Mouse (Mus musculus) limb, embryonic 11.5 days (tissue): ENCODE results near the gene Josd2. TPM values are rescaled to one million over a fixed set of nuclear protein-coding genes. Genes with fewer than 3 reads are reported as not detected.

Source experiments
- ATAC-seq: fragments of 200-750 bp; cut with Nextera tagmentation; 2 replicates; pipeline ENCODE4 v1.8.0; 2017; ENCODE audit warnings: low read depth; ENCODE audit not compliant: insufficient number of reproducible peaks, low FRiP score, low TSS enrichment
- DNase-seq: peaks from one replicate; pipeline ENCODE4 v3.0.0-alpha.2; 2015; ENCODE audit warnings: low spot score
- H3K27ac ChIP-seq: fragments of 300-500 bp; sonication (generic); replicated peaks from 2 replicates; pipeline ENCODE4 v1.5.1; 2014; ENCODE audit warnings: low read depth, mild to moderate bottlenecking, low read length
- H3K27me3 ChIP-seq: fragments of 300-500 bp; sonication (generic); 2 replicates; pipeline ENCODE4 v1.6.1; 2014; ENCODE audit warnings: mild to moderate bottlenecking, low read length, mixed read lengths; ENCODE audit not compliant: control insufficient read depth, insufficient read depth
- H3K36me3 ChIP-seq: fragments of 300-500 bp; sonication (generic); 2 replicates; pipeline ENCODE4 v1.6.1; 2014; ENCODE audit warnings: mild to moderate bottlenecking, low read length, moderate library complexity, mixed read lengths; ENCODE audit not compliant: control insufficient read depth, insufficient read depth
- H3K4me1 ChIP-seq: fragments of 300-500 bp; sonication (generic); 2 replicates; pipeline ENCODE4 v1.6.1; 2014; ENCODE audit warnings: low read length, mixed read lengths; ENCODE audit not compliant: control insufficient read depth, insufficient read depth
- H3K4me2 ChIP-seq: fragments of 300-500 bp; sonication (generic); 2 replicates; pipeline ENCODE4 v1.6.1; 2014; ENCODE audit warnings: low read depth, mild to moderate bottlenecking, moderate library complexity; ENCODE audit not compliant: severe bottlenecking
- H3K4me3 ChIP-seq: fragments of 300-500 bp; sonication (generic); 2 replicates; pipeline ENCODE4 v1.5.1; 2014; ENCODE audit warnings: low read depth, low read length
- H3K9ac ChIP-seq: fragments of 300-500 bp; sonication (generic); 2 replicates; pipeline ENCODE4 v1.6.1; 2014; ENCODE audit warnings: mild to moderate bottlenecking, low read length
- H3K9me3 ChIP-seq: fragments of 300-500 bp; sonication (generic); 2 replicates; pipeline ENCODE4 v1.6.1; 2016; ENCODE audit warnings: low read length; ENCODE audit not compliant: control insufficient read depth
- WGBS: fragments of 180-500 bp; shearing (Covaris S2); extraction: QIAGEN DNeasy Blood & Tissue Kit; methylation state at CpG from one replicate; pipeline ENCODE4 v1.1.7; 2014; 5-methylcytosine and 5-hydroxymethylcytosine counted together
- polyA plus RNA-seq: library from polyadenylated mRNA; unstranded; fragments of >200 nt; fragmentation: Nextera tagmentation; extraction: Ambion mirVana; gene quantifications from 2 replicates; pipeline ENCODE4 v1.2.1, GENCODE M21; 2014

The Josd2 gene
- polyA plus RNA-seq, 1 experiment from 2014 or later: 65.4 TPM

DNA sequence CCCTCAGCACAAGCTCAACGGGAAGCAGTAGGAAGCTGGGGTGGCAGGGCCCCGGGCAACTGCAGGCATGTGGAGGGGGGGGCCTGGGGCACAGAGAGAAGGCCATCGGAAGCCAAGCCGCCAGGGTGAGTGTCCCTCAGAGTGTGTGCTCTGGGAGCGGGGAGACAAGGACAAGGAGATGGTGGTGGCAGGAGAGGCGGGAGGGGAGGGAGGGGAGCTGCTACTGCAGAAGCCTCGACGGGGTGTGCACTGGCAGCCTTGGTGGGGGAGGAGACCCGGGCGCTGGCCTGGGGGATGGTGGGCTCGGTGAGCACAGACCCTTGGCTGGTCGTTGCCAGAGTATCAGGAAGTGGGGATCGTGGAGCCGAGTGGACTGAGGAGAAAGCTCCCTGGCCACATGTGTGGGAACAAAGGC is 25.4 kb upstream of the Josd2 start:
- DNase-seq (peak; percentile 53), ATAC-seq (no peak)
- H3K4me1 ChIP-seq: peaks cover 13% of the 10 kb centered on the region
- peak overlapping the region; percentile 19 for H3K4me3 ChIP-seq
- no peaks in the 10 kb centered on the region for H3K36me3 ChIP-seq
- WGBS: 2% methylated on average over 14 of the region's 14 CpGs
- H3K27me3 ChIP-seq: peaks cover 82% of the 10 kb centered on the region
- H3K27ac ChIP-seq: no peak overlapping the region
- H3K4me2 ChIP-seq: peak overlapping the region; percentile 41
- no peaks in the 10 kb centered on the region for H3K9me3 ChIP-seq
- H3K9ac ChIP-seq: peak overlapping the region; percentile 40; the same call in 1 of the 2 replicates

DNA sequence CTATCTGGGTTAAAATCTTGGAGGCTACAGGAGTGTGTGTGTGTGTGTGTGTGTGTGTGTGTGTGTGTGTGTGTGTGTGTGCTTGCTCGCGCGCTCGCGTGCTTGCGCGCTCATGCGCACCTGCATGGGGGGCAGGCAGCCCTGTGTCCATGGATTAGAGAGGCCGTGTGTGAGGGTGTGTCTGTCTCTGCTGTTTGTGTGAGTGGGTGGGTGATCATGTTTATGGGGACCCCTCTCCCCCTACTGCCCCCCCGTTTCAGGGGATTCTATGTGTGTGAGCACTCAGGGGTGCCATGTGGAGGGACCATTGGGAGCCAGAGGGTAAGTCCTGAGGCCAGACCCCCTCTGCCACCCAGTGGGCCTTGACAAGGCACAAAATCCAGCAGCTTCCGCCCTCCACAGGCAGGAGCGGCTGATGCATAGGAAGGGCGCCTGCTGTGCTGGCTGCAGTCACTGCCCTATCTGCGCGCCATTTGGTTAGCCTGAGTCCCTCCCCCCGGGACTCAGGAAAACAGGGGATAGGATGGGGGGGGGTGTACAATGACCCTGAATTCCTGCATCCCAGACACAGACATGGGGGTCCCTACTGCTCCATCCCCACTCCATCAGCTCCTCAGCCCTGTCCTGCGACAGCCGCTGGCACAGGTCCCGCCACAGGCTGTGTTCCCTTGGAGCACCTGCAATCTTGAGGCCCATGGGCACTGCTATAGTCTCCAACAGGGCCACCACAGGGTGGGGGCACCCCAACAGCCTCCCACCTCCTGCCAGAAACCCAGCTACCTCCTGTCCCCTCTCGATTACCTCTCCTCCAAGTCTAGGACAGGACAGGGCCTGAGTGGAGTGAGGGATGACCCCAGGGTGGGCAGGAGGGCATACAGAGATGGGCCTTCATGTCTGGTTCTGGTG is 24.3 kb upstream of the Josd2 start:
- Histone ChIP-seq H3K27ac (no peak overlapping the region), H3K4me2 (peak overlapping the region; percentile 41), H3K27me3 (peaks cover 82% of the 10 kb centered on the region), H3K4me3 (peak overlapping the region; percentile 10; the same call in 1 of the 2 replicates), H3K4me1 (peaks cover 13% of the 10 kb centered on the region), H3K9ac (no peak overlapping the region), H3K9me3 (no peaks in the 10 kb centered on the region), H3K36me3 (no peaks in the 10 kb centered on the region)
- DNase-seq (no peak), ATAC-seq (0 out of 2 replicates have a peak, but pooled peaks have one; percentile 11)
- 5% methylated on average over 20 of the region's 20 CpGs for WGBS

DNA sequence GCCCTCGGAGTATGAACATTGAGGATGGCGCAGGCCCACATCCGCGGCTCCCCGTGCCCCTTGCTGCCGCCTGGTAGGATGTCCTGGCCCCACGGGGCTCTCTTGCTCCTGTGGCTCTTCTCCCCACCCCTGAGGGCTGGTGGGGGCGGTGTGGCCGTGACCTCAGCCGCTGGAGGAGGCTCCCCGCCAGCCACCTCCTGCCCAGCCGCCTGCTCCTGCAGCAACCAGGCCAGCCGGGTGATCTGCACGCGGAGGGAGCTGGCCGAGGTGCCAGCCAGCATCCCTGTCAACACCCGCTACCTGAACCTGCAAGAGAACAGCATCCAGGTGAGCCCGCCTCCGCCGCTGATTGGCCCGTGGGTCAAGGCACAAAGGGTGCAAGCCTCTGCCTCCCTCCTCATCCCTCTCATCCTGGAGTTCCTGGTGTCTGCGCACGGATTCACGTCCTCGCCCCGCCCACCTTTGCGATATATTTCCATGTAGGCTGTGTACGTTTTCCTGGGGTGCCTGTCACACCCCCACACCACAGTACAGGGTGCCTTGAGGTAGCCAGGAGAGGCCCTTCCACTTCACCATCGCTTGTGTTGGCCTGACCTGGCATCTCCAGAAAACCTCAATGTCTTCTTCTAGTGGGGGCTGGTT is 22.8 kb upstream of the Josd2 start:
- Histone ChIP-seq H3K27ac (no peak overlapping the region), H3K4me3 (no peak overlapping the region)

DNA sequence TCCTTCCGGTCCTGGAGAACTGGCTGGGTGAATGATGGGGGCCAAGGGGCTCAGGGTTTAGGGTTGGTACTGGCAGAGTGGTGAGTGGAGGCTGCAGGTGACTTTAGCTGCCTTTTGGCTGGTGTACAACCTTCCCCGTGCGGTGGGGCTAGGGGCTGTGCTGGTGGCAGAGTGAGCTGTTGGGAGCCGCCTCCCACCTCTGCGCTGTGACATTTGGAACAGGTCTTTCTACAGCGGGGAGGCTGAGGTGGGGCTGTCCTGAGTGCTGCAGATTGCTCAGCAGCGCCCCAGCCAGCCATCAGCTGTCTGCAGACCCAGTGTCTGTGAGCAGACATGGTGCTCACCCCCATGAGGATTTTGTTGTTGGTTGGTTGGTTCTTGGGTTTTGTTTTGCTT is 22.3 kb upstream of the Josd2 start:
- no peak overlapping the region for H3K27ac ChIP-seq
- no peaks in the 10 kb centered on the region for H3K9me3 ChIP-seq
- no peak overlapping the region for H3K4me2 ChIP-seq
- ATAC-seq (no peak), DNase-seq (no peak)
- peaks cover 13% of the 10 kb centered on the region for H3K4me1 ChIP-seq
- no peak overlapping the region for H3K4me3 ChIP-seq
- 8% methylated on average over 7 of the region's 7 CpGs for WGBS
- no peaks in the 10 kb centered on the region for H3K36me3 ChIP-seq
- H3K27me3 ChIP-seq: peaks cover 68% of the 10 kb centered on the region
- no peak overlapping the region for H3K9ac ChIP-seq

More for the DNA sequence above, 22.8 kb upstream of the Josd2 start:
- no peak overlapping the region for H3K9ac ChIP-seq
- ATAC-seq (no peak), DNase-seq (no peak)
- H3K9me3 ChIP-seq: no peaks in the 10 kb centered on the region
- peaks cover 13% of the 10 kb centered on the region for H3K4me1 ChIP-seq
- WGBS: 7% methylated on average over 29 of the region's 29 CpGs
- no peaks in the 10 kb centered on the region for H3K36me3 ChIP-seq
- H3K4me2 ChIP-seq: no peak overlapping the region
- H3K27me3 ChIP-seq: peaks cover 74% of the 10 kb centered on the region

DNA sequence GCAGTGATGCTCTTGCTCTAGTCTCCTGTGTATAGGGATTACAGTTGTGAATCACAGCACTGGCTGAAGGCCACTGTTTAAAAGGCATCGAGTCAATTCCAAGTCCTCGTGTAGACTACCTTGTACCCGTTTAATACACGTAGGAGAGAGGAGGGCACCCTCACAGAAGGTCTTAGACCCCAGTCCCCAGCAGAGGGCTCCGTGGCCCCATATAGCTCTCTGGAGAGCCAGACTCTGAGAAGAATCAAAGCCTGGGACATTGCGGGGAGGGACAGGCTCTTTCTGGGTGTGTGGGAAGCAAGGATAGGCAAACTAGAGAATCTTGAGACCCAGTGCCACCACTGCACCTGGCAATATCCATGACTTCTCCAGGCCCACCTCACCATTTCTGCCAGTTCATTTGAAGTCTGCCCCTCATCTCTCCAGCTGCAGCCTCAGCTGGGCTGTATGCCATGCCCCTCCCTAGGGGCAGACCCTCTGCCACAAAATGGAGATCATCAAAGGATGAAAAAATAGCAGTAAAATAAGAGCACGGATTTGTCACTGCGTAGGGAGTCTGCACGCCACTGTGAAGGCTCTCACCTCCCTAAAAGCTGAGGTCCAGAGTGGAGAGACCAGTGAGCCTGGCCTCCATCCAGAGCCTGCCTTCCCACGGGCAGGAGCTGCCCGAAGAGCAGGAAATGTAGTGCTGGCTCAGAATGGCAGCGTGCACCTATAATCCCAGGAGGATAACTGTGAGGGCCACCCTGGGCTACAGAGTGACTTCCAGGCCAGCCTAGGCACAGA is 21.5 kb upstream of the Josd2 start:
- DNase-seq: no peak
- H3K9ac ChIP-seq: no peak overlapping the region

DNA sequence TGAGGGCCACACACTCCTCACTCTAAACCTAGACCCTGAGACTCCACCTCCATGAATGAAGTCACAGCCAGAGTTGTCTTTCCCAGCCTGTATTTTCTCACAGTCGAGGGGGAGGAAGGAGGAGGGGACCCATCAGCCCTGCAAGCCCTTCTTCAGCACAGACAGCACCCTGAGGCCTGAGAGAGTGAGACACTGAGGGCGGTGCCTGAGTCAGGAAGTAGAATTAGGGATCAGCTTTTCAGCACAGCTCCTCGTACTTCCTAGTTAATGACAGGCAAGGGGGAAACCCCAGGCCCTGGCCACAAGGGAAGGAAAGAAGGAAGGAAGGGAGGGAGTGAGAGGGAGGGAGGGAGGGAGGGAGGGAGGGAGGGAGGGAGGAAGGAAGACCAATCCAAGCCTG is 14.5 kb upstream of the Josd2 start:
- no peak overlapping the region for H3K27ac ChIP-seq
- ATAC-seq (no peak), DNase-seq (no peak)
- no peaks in the 10 kb centered on the region for H3K9me3 ChIP-seq
- WGBS: 11% methylated on average over 3 of the region's 3 CpGs
- no peak overlapping the region for H3K9ac ChIP-seq
- H3K4me2 ChIP-seq: no peak overlapping the region
- no peaks in the 10 kb centered on the region for H3K36me3 ChIP-seq
- H3K27me3 ChIP-seq: 0 out of 2 replicates have a peak, but pooled peaks cover 2% of the 10 kb centered on the region
- H3K4me1 ChIP-seq: no peaks in the 10 kb centered on the region
- no peak overlapping the region for H3K4me3 ChIP-seq

More for the DNA sequence above, 21.5 kb upstream of the Josd2 start:
- Histone ChIP-seq H3K27me3 (peaks cover 61% of the 10 kb centered on the region), H3K4me1 (peaks cover 13% of the 10 kb centered on the region), H3K36me3 (no peaks in the 10 kb centered on the region), H3K27ac (no peak overlapping the region), H3K4me2 (no peak overlapping the region), H3K4me3 (no peak overlapping the region), H3K9me3 (no peaks in the 10 kb centered on the region)
- no peak for ATAC-seq
- 39% methylated on average over 12 of the region's 12 CpGs for WGBS

DNA sequence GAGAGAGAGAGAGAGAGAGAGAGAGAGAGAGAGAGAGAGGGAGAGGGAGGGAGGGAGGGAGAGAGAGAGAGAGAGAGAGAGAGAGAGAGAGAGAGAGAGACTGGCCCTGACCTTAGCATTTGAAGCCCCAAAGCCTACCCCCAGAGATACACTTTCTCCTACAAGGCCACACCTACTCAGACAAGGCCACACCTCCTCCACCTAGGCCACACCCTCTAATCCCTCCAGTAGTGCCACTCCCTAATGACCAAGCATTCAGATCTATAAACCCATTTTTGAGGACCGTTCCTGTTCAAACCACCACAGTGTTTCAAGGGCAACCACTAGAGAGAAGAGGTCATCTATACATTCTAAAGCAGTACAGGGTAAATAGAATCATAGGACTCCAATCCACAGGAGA is 11.5 kb upstream of the Josd2 start:
- DNase-seq (no peak), ATAC-seq (no peak)
- Histone ChIP-seq H3K9ac (no peak overlapping the region), H3K27ac (no peak overlapping the region), H3K4me1 (no peaks in the 10 kb centered on the region), H3K9me3 (no peaks in the 10 kb centered on the region; the same call in 1 of the 2 replicates), H3K4me2 (no peak overlapping the region), H3K36me3 (no peaks in the 10 kb centered on the region), H3K4me3 (no peak overlapping the region), H3K27me3 (peaks cover 28% of the 10 kb centered on the region)
- 94% methylated on average over 1 of the region's 1 CpGs for WGBS

DNA sequence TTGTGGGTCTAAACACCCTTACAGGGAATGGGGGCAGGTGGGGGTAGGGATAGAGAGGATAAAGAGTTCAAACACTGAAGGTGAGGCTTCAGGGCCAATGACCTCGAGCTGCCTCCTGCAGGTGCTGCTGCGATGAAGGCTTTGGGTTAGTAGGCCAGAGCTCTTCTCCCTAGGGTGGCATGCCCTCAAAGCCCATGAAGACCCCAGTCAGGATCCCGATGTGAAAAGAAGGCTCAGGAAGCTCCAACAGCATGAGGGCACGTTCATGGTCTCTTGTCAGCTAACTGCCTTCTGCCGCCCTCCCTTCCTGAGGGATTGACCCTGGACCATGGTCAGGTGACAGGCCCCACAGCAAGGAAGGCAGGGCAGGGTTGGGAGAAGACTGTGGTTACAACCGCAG is 7.7 kb upstream of the Josd2 start:
- peaks cover 58% of the 10 kb centered on the region for H3K27me3 ChIP-seq
- no peak overlapping the region for H3K4me3 ChIP-seq
- no peak overlapping the region for H3K4me2 ChIP-seq
- no peaks in the 10 kb centered on the region for H3K4me1 ChIP-seq
- H3K36me3 ChIP-seq: no peaks in the 10 kb centered on the region
- H3K27ac ChIP-seq: no peak overlapping the region
- H3K9me3 ChIP-seq: no peaks in the 10 kb centered on the region; the same call in 1 of the 2 replicates
- ATAC-seq (no peak), DNase-seq (no peak)
- no peak overlapping the region for H3K9ac ChIP-seq
- 64% methylated on average over 6 of the region's 6 CpGs for WGBS
